Mouse (Mus musculus): ENCODE data around the gene Olfm2.

- TF ChIP-seq CTCF (IDR thresholded peaks at IDR 0.05; ENCODE audit: low read depth, low read length): no peak
- no peak for TF ChIP-seq POLR2A (IDR thresholded peaks at IDR 0.05; ENCODE audit: insufficient read depth, low read length)
- no peak for TF ChIP-seq EP300 (IDR thresholded peaks at IDR 0.05; ENCODE audit: insufficient read depth, low read depth, low read length)
Measured at GRCm38 (mm10) chr9:20631332-20631731, 114.8 kb downstream of the Olfm2 start.
